Mouse (Mus musculus): ENCODE measurements at regions not wholly inside any gene's neighbourhood (a gene's known extent, or its start where the extent isn't known, plus 50 kb on each side); places are given as distances from the start of the nearest gene placed in this dataset.

DNA sequence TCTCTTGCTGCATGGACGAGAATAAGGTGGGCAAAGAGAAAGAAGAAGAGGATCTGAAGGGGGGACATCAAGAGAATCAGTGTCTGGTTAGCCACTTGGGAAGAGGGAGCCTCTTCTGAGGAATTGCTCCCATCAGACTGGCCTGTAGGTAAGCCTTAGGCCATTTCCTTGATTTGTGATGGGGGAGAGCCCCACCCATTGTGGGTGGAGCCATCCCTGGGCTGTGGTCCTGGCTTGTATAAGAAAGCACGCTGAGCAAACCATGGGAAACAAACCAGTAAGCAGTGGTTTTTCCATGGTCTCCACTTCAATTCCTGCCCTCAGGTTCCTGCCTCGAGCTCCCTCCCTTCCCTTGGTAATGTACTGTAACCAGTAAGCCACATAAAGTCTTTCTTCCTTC lies 57.7 kb upstream of the Sez6l start:
- no peak for DNase-seq (ENCODE audit: low spot score in 2 of 2)

- no peak for DNase-seq (ENCODE audit: low spot score in 2 of 2)
Observed at GRCm38 (mm10) chr5:112631766-112632165, 54.8 kb upstream of the Sez6l start.

DNA sequence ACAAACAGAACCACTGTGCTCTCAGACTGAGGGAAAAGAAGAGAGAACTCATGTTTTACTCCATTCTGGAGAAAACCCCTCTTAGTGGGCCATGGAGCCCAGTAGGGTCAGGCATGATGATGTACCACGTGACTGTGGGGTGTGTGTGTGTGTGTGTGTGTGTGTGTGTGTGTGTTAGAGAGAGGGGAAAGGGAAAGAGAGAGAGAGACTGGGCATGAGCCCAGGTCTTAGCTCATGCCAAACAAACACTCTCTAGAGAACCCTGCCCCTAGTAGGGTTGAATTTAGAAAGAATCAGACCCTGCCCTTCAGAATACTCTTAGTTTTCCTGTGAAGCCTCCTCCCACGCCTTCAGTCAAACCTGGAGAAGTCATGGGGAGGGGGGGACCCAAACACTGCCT lies 52.7 kb upstream of the Sez6l start:
- no peak for DNase-seq (ENCODE audit: low spot score in 2 of 2)

DNA sequence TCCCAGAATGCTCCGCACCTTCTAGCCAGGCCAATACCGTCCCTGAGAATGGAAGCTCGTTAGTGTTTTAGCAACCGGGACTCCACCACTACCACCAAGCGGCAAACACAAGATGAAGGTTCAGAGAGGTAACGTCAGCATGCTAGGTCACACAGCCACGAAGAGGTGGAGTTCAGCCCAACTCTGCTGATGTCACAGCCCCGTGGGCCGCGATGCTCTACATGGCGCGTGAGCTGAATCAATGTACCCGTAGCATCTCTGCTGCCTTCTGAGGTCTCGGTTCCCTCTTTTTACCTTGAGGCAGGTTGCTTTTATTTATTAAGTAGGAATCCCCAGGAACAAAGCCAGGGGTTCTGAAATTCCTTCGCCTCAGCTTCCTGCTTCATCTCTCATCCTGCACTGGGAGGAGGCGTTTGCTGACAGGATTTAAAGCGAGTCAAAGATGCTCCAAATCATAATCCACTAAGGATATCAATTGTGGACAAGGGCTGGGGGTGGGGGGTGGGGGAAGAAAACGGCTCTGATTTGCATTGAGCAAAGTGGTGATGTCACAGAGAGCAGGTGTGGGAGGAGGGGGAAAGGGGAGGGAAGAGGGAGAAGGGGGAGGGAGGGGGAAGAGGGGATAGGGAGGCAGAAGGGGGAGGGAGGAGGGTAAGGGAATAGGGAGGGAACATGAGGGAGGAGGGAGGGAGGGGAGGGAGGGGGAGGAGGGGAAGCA lies 51.2 kb upstream of the Sez6l start:
- DNase-seq (ENCODE audit: low spot score in 2 of 2) = peak in 1 of 2 experiments; percentile 17

DNA sequence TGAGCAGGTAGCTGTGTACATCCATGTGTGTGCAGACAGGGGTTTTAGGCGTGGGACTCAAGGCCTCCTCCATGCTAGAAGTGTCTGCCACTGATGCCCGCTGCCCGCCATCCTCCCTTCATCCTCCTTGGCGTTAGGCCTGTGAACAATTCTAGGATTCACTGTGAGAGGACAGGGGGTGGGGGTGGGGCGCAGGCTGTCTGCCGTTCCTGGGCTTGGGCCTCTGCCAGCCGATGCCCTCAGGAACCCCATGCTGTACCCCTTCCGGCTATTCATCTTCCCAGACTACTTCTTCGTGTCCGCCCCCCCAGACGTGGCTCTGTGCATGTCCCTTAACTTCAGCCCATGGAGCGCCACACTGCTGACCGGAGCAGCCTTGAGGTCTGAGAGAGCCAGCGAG lies 50.3 kb upstream of the Sez6l start:
- no peak for DNase-seq (ENCODE audit: low spot score in 2 of 2)
